Comparison of ENCODE assay signal across 16 mouse cellular contexts in the genomic region with DNA sequence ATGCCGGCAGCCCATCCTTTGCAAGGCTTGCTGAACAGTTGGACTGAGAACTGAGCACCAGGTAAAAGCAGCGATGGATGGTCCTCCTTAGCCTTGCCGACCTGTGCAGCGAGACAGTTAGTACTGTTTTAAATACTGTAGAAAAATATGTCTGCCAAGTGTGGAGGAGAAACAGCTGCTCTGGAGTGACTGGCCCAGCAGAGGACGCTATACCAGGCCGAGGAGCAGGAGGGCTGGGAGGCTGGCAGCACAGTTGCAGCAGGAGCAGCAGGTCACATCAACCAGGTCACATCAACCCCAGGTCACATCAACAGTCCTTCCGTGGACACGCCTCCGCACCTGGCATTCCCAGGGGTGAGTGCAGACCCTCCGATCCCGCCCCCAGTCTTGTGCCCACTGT.
"Had no signal": no experiment of that assay in that cellular context is flagged by ENCODE, and none has a peak within 500 bp of the region (broad histone marks: within the 10 kb centered on the region; RNA-seq: fewer than 3 reads in every experiment).

No protein-coding gene starts in this region.

- H3K9ac ChIP-seq: limb, embryonic 12.5 days; liver, embryonic 15.5 days; neural tube, embryonic 15.5 days had no signal

- H3K4me1 ChIP-seq: liver, embryonic 15.5 days had no signal

- ATAC-seq: intestine, embryonic 16.5 days; lung, postnatal 0 days had no signal

- H3K27ac ChIP-seq: limb, embryonic 12.5 days; liver, embryonic 15.5 days; neural tube, embryonic 15.5 days had no signal

- H3K27me3 ChIP-seq: limb, embryonic 12.5 days; liver, embryonic 15.5 days; neural tube, embryonic 15.5 days had no signal

- H3K4me3 ChIP-seq: limb, embryonic 12.5 days; liver, embryonic 15.5 days; myocyte; neural tube, embryonic 15.5 days had no signal

- H3K36me3 ChIP-seq: liver, embryonic 15.5 days had no signal

- DNase-seq: kidney, adult 8-10 months; kidney, postnatal 25 days; layer of hippocampus, adult 9-11 months; layer of hippocampus, postnatal 36 days; liver; lung, adult 2 months; lung, postnatal 36 days; thymus, adult 18-20 months; thymus, postnatal 14 days had no signal

- H3K9me3 ChIP-seq: limb, embryonic 12.5 days; liver, embryonic 15.5 days; neural tube, embryonic 15.5 days had no signal

- H3K4me2 ChIP-seq: limb, embryonic 12.5 days; liver, embryonic 15.5 days; midbrain, embryonic 11.5 days; neural tube, embryonic 15.5 days had no signal
